Mouse (Mus musculus): Measurements from ENCODE around the gene Pias1.

- peak; percentile 96 for TF ChIP-seq CTCF (IDR thresholded peaks at IDR 0.05; ENCODE audit: control insufficient read depth, insufficient read depth, low read length)
- no peak; the same call in 1 of the 2 replicates for TF ChIP-seq POLR2A (IDR thresholded peaks at IDR 0.05; ENCODE audit: borderline replicate concordance, control insufficient read depth, low read depth, low read length)
Measured at GRCm38 (mm10) chr9:62828662-62829086, 159.1 kb downstream of the Pias1 start.
